Mouse (Mus musculus): ENCODE data around the gene Hacd3.
"Not testable (repeated sequence)": the region's sequence is repeated elsewhere in the genome, so short reads cannot be mapped to it uniquely, and the experiment has no call there.

Hacd3 gene

DNA sequence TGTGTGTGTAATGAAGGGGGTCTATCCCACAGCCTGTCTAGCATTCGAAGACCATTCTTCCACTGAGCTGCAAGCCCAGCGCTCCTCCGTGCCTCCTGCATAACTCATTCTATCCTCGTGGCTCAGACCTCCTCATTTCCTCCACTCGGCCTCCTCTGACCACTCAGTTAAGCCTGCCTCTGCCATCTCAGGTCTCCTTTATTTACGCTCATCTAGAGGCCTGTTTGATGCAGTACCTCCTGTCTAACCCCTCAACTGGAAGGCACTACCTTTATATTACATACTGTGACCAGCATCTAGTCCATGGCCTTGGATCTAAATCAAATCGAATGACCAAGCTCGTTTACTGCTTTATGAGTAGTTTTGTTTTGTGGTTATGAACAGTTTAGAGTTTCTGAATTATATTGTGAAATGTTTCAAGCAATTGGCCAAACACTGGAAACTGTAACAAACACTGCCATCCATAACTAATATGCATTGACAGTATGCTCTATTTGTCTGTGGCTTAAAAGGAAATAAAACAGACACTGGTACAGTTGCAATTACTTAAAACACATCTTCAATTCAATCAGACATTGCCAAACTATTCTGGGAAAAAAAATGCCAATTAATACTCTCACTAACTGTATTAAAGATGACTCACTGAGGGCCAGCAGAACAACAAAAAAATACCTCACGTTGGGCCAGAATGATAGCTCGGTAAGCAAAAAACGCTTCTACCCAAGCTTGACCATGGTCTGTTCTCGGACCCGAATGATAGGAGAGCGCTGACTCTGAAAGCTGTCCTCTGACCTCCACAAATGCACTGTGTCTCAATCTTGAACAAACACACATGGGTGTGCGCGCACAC lies 4.3 kb downstream of the Hacd3 start:
- no peak for DNase-seq (ENCODE audit: low spot score in 2 of 2)

DNA sequence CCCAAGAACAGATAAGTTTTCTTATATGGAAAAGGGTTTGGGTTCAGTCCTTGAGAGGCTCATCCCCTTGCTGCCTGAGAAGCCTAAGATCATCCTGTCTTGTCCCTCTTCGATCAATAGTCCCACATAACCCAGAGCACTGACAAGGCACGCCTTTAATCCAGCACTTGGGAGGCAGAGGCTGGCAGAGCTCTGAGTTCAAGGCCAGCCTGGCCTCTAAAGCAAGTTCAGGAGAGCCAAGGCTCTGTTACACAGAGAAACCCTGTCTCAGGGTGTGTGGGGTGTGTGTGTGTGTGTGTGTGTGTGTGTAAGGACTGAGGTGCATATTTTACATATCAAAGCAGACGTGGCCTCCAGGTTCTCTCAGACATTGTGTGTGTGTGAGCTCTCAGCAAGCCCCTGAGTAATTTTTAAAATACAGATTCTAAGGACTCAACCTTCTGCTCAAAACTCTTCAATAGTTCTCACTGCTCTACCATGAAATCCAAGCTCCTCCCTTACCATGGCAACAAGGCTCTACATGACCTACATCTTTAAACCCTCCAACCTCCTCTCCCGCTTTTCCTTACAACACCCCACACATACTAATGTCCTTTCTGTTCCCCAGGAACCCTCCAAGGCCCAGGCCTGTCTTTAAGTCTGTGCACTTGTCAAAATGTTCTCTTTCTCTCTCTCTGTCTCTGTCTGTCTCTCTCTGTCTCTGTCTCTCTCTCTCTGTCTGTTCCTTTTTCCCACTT lies 5.1 kb downstream of the Hacd3 start:
- no peak for DNase-seq (ENCODE audit: low spot score in 2 of 2)

- DNase-seq (ENCODE audit: low spot score in 2 of 2), result no peak
Observed at GRCm38 (mm10) chr9:65015461-65016222, 5.9 kb downstream of the Hacd3 start.

- DNase-seq (ENCODE audit: low spot score in 2 of 2), result peak in 1 of 2 experiments; percentile 53
Observed at GRCm38 (mm10) chr9:65011304-65011703, 10.2 kb downstream of the Hacd3 start.

DNA sequence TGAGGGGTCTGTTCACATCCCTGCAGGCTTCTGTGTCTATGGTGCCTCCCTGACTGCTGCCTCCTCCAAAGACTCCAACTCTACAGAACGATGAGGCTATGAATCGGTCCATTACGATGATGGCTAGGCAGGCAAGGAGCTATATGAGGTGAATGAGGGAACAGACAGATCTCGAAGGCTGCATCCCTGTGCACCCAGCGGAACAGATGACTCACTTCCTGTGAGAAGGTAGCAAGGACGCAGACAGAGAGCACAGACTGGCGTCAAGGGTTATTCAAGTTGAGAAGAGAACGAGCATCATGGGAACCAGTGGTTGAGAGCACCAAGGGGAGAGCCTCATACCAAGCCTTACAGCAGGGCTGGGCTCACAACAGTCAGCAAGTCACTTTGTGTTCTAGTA lies 10.9 kb downstream of the Hacd3 start:
- DNase-seq (ENCODE audit: low spot score in 2 of 2), result no peak

DNA sequence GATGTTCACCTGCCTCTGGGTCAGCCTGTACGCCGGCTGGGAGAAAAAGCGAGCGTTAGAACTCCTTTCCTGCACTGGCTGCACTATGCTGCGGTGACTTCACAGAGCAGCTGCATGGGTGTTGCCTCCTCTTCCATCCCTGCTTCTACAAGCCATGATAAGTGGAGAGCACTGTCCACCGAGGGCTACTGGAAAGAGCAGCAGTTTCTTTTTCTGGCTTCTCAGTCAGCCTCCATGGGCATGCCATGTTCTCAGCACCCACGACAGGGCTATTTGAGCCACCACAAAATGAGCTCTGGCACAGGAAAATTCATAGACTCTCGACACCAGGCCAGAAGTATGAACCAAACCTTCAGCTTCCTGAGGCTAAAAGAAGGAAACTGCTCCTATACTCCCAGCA lies 15.8 kb downstream of the Hacd3 start:
- no peak for DNase-seq (ENCODE audit: low spot score in 2 of 2)

GRCm38 (mm10) chr9:65001481-65001880 lies 20.0 kb downstream of the Hacd3 start:
- no peak for DNase-seq (ENCODE audit: low spot score in 2 of 2)

DNA sequence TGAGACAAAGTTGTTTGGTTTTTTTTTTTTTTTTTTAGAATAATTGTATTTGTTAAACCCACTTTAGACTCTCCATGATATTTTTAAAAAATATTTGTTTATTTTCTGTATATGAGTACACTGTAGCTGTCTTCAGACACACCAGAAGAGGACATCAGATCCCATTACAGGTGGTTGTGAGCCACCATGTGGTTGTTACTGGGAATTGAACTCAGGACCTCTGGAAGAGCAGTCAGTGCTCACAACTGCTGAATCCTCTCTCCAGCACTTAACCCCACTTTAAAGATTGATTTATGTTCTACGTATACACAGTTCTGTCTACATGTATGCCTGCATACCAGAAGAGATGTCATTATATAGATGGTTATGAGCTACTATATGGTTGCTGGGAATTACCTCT lies 26.0 kb downstream of the Hacd3 start:
- DNase-seq (ENCODE audit: low spot score in 2 of 2), result not testable (repeated sequence)

GRCm38 (mm10) chr9:64990291-64990690 lies 31.2 kb downstream of the Hacd3 start:
- no peak for DNase-seq (ENCODE audit: low spot score in 2 of 2)

DNA sequence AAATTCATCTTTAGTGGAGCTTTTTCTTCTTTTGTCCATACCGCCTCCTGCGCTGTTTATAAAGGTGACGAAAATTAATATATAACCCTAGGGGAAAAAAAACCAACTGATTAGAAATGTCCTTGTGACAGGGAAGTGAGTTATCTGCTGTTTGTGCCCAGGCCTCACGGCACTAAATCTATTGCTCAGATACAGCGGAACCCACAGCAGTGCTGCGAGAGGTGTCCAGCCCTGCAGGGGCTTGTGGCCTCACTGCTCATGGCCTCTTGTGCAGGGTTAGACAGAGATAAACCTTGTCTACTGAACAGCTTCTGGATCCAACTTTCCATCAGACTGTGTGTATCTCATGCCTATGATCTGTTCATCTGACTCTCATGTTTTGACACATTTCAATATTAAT lies 33.0 kb downstream of the Hacd3 start:
- no peak for DNase-seq (ENCODE audit: low spot score in 2 of 2)

- DNase-seq (ENCODE audit: low spot score in 2 of 2), result no peak
Observed at GRCm38 (mm10) chr9:64987651-64988050, 33.8 kb downstream of the Hacd3 start.

- DNase-seq (ENCODE audit: low spot score in 2 of 2), result no peak
Observed at GRCm38 (mm10) chr9:64985807-64986206, 35.7 kb downstream of the Hacd3 start.

- peak in 1 of 2 experiments; percentile 19 for DNase-seq (ENCODE audit: low spot score in 2 of 2)
Observed at GRCm38 (mm10) chr9:64985037-64985794, 36.3 kb downstream of the Hacd3 start.

DNA sequence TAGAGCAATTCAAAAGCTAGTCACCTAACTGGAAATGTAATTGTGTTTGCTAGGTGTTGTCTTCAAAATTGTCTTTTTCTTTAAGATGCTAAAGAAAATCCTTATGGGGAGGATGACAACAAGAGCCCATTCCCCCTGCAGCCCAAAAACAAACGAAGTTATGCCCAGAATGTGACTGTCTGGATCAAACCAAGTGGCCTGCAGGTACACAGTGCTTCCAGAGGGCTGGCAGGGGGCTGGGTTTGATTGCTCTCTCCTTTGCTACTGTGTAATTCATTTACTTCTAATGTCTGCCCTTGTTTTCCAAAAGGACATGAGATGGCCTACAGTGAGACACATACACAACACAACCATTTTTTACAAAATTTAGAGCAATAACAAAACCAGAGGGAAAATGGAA lies 39.6 kb downstream of the Hacd3 start:
- no peak for DNase-seq (ENCODE audit: low spot score in 2 of 2)

DNA sequence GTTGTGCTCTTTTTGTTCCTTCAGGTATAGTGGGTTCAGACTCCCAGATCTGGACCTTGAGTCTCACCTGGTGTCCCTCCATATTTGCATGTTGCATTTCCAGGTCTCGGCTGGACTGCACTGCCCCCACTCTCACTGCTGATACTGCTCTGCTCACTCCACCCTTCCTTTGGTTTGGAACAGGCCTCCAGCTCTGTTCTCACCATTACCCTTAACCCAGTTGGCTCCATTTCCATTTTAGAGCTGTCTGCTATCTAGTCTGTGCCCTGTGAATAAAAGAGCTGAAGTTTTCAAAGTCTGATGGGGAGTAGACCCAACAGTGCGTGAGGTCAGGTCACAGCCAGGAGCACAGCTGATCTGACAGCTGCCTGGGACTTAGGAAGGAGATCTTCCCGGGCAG lies 40.9 kb downstream of the Hacd3 start:
- no peak for DNase-seq (ENCODE audit: low spot score in 2 of 2)

GRCm38 (mm10) chr9:64960978-64961320 lies 60.5 kb downstream of the Hacd3 start:
- DNase-seq (ENCODE audit: low spot score in 2 of 2), result no peak

DNA sequence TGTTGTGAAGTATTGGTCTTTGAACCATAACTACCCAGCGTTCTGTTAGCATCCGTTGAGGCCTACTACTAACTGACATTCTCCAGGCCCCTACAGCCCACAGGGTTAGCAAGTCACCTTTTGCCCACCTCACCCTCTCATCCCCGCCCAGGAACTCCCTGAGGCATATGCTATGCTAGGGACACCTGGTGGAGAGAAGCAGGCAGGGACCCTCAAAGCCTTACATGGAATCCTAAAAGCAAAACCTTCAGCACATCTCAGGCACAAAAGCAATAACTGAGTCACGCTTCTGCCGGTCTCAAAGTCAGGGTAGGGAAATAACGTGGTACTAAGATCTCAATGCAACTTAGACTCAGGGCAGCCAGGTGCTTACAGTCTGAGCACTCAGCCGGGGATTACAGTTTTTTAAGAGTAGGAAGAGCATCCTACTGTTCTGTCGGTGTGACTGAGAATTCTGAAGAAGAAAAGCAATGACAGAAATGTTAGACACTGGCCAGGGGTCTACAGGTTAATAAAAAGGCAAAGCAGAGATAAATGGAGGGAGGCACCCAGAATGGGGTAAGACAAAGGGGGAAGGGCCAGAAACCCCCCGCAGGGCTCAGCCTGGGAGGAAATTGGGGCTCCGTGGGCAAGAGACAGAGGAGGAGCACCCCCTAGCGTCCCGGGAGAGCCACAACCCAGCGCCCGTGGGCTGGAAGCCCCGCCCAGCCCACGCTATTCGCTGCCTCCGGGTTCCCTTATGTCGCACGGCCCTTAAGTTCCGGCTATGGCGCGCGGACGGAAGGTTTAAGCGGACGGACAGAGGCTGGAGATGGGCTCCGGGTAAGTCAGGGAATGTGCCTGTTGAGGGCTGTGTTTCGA lies 61.1 kb downstream of the Hacd3 start, which contains the start of gene Ints14:
Ints14 (plus strand) TSS at position 789 of the 861 bp plus-strand sequence.
- peak; percentile 97 to 99 for DNase-seq (ENCODE audit: low spot score in 2 of 2)

GRCm38 (mm10) chr9:64957276-64957675 lies 64.2 kb downstream of the Hacd3 start:
- no peak for DNase-seq (ENCODE audit: low spot score in 2 of 2)

DNA sequence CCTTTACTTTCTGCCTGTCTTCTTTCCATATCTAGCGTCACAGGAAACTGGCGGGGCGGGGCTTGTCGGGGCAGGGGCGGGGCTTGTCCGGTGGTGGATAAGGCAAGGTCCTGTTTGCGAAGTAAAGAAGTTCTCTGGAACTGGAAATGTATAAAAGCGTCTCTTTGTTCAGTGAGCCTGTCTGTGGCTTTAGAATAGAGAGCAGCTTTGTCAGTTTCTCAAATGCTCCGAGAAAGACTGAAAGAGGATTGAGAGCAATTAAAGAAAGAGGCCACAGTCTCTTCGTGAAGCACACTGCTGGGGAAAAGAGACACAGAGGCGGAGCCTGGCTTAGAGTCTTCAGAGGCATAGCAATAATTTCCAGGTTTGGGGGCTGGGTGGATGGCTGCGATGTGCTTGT lies 65.2 kb downstream of the Hacd3 start:
- DNase-seq (ENCODE audit: low spot score in 2 of 2), result peak; percentile 34 to 72

DNA sequence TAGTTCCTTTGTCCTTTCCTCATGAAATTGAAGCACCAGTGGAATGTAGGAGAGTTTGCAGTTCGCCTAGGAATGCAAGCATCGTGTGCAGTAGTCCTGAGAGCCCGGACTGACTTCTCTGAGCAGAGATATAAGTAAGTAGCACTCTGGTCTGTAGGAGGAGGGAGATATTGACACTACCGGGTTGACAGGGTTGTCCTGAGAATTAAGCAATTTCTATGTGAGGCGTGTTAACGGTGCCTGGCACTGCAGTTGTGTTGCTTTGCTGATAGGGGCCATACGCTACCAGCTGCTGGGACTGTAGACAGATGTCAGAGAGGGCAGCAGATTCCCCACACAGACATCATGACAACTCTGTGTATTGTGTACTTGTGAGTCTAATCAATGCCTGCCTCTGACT lies 68.3 kb downstream of the Hacd3 start:
- DNase-seq (ENCODE audit: low spot score in 2 of 2), result no peak

GRCm38 (mm10) chr9:64952055-64952454 lies 69.4 kb downstream of the Hacd3 start:
- DNase-seq (ENCODE audit: low spot score in 2 of 2), result no peak
